Mouse (Mus musculus) ovary, adult 18-20 months (tissue): Measurements from ENCODE around the gene Arhgap33.
A peak's percentile ranks its signal among the peaks of the same experiment; 100 is the strongest.
"Not testable (repeated sequence)": the region's sequence is repeated elsewhere in the genome, so short reads cannot be mapped to it uniquely, and the experiment has no call there.

Experiments used
- DNase-seq: peaks from one replicate; pipeline ENCODE4 v3.0.0; 2022; ENCODE audit warnings: low spot score, mixed read lengths

Gene Arhgap33

DNA sequence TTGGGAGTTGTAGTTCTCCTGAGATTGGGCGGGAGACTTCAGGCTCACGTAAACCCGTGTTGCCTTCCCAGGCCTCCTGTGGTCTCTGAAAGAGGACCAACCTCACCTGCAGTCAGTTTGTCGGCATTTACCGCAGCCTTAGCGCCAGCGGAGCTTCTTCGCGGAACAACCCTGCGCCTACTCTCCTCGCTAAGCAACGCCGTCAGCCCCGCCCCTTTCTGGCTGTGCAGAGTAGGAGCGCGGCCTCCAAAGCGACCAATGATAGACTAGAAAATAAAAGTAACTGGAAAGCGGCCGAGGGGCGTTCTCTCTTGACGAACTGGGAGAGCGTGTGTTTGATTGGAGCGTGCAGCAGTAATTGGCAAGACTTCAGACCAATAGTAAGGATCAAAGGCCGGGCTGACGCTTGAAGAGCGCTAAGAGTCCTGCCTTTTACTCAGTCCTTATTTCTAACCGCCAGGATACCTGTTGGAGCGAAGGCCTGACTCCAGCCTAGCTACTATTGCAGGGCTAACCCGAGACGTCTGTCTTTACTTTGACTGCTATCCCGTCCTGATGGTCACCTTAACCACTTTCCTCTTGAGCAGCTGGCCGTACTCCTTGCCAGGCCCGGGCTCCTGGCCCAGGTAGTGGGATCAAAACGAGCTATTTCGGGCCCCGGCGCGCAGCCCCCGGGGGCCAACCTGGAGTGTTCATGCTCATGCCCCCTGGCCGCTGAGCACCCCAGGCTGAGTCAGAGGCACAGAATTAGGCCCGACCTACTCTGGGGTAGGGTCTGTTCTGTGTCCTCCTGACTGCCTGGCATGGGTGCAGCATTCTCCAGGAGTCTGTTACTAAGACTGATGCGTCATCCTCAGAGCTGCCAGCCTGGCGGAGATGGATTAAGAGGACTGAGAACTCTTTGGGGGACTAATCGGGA, 17.5 kb upstream of the Arhgap33 start, which contains the start of the genes Hspb6 and Proser3:
Gene Hspb6, plus strand, starts transcription at position 77 of the 919 bp plus-strand sequence.
Gene Proser3, minus strand, starts transcription at position 198 of the 919 bp plus-strand sequence.
- DNase-seq, result peak; percentile 96

- DNase-seq, result no peak
These were observed 16.7 kb upstream of the Arhgap33 start for GRCm38 (mm10) chr7:30551445-30552101.

GRCm38 (mm10) chr7:30550603-30551002, 15.7 kb upstream of the Arhgap33 start:
- DNase-seq, result no peak

DNA sequence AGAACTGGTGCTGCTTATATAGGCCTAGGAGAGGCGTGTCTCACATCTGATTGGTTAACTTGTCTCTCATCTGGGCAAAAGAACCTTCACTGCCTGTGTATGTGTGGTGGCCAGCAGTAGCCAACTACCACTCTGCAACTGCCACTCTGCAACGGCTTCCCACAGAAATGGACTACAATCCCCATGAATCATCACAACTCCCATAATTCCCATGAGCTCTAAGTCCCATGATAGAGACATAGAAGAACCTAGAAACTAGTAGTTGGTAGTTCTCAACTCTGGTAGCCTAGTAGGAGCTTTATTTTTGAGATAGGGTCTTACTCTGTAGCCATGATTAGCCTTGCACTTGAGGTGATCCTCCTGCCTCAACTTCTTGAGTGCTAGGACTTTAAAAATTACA, 15.0 kb upstream of the Arhgap33 start:
- DNase-seq, result no peak

DNA sequence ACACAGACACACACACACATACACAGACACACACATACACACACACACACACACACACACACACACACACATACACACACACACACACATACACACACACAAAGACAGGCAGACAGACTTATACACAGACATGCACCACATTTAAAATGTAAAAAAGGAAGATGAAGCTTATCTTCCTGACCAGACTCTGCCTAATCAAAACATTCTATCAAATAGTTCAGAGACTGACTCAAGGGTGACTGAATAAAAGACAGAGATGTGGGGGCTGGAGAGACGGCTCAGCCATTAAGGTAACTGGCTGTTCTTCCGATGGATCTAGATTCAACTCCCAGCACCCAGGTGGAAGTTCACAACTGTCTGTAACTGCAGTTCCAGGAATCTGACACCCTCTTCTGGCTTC, 9.5 kb upstream of the Arhgap33 start:
- DNase-seq, result no peak

DNA sequence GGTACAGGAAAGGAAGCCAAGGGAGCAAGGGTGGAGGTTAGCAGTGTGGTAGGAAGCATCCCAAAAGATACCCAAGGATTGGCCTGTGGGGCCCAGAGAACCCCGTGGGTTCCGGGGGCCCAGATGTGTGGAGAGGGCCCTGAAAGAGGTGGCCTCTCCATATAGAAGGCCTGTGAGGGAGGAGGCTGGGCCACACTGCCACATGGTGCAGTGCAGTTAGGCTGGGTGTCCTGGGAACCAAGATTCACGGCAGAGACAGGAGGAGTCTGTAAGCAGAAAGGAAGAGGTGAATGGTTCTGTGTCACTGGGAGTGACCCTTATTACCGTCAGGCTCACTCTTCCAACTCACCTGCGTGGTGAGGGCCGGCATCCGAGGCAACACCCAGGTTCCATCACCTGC, 5.7 kb upstream of the Arhgap33 start:
- no peak for DNase-seq

- no peak for DNase-seq
These were observed 773 bp downstream of the Arhgap33 start for GRCm38 (mm10) chr7:30533941-30534632.

GRCm38 (mm10) chr7:30532931-30533330, 1.9 kb downstream of the Arhgap33 start:
- DNase-seq, result no peak

DNA sequence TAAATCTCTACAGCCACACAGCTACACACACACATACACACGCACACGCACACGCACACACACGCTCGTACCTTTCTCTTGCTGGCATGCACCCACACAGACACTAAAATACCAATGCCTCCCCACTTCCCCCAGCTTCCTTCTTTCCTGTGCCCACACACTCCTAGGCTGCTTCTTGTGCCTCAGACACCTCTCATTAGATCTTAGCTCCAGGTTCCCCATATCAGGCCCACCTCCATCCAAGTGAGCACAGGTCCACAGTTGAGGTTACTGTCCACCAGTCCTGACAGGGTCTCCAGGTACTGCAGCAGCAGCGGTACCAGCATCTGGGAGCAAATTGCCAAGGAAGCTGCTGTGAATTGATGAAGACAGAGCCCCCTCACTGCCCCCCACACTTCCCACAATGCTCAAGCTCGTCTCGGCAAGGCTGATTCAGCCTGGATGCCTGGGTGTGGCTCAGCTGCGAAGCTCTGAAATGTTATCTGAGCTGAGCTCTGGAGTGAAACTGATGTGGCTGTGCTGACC, 3.5 kb downstream of the Arhgap33 start:
- no peak for DNase-seq

DNA sequence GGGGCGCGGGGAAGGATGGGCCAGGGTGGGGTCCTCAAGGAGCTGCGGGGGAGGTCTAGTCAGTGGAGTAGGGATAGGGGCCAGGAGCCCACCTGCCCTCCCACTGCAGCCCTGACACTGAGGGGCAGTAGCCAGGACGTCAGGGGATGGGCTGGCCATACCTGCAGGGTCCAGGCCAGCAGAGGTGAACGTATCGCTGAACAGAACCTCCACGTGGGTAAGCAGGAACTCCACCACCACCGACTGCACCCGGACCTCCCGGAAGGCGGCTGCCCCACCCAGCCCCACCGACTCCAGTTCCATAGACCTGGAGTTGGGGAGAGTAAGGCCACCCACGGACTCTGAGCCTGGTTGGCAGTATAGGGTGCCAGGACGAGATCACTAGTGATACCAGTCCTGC, 7.9 kb downstream of the Arhgap33 start:
- no peak for DNase-seq

GRCm38 (mm10) chr7:30526399-30526798, 8.5 kb downstream of the Arhgap33 start:
- DNase-seq, result no peak

DNA sequence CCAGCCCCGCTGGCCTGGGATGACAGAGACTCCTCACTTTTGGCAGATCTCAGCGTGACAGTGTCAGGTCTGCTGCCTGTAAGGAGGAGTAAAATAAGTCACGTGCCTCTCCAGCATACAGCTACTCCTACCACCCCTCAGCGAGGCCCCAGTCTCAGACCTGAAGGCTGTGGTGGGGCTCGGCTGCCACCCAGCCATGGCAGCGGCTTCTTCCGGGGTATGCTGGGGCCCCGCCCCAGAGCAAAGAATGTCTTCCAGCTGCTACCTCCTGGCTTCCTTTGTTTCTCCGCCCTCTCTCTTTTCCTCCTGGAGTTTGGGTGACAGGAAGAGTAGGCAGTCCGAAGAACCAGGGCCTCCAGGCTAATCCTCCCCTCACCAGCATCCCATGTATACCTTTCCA, 8.9 kb downstream of the Arhgap33 start:
- DNase-seq, result no peak

DNA sequence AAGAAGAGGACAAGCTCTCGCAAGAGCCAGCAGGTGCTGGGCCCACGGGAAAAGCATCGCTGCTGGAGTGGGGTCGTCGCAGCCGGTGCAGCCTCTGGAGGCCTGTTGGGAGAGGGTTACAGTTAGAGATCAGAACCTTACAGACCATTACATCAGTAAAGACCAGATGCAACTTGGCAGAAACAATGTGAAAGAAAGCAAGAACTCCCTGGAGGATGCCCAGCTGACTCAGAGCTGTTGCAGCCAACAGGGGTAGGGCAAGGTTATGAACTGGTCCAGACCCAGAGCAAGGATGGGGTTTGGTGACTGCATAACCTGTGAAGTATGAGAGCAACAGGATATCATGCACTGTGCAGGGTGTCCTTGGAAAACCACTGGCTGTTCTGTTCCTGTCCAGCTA, 10.4 kb downstream of the Arhgap33 start:
- no peak for DNase-seq

- no peak for DNase-seq
These were observed 12.0 kb downstream of the Arhgap33 start for GRCm38 (mm10) chr7:30522871-30523270.

DNA sequence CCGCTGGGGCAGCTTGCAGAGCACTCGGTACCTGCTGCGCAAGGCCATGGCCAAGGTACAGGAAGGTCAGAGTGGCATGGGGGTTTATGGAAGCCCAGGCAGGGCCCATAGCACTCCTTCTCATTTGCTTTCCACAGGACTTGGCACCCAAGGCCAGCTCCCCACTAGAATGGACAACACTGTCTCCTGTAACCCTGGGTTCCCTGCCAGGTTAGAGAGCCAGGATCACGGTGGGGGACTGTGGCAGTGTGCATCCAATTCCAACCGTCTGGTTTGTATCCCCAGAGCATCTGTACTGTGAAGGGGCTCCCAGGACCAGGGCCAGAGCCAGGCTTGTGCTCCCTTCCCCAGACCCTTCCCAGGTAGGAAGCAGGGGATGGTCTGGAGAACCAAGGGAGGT, 14.0 kb downstream of the Arhgap33 start:
- no peak for DNase-seq

DNA sequence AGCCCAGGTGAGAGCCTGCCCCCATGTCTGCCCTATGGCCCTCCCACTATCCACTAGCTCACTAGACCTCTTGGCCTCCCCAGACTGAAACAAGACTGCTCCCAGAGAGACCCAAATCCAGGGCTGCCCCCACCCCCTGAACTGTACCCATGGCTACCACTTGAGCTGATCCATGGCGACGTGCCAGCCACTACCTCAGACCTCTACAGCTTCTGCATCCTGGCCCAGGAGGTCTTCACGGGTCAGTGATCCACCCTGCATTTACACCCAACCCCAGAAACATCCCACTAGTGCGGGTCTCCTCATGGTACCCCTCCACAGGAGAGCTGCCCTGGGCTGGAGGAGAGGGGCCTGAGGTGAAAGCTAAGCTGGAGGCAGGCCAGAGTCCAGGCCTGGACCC, 14.5 kb downstream of the Arhgap33 start:
- no peak for DNase-seq

DNA sequence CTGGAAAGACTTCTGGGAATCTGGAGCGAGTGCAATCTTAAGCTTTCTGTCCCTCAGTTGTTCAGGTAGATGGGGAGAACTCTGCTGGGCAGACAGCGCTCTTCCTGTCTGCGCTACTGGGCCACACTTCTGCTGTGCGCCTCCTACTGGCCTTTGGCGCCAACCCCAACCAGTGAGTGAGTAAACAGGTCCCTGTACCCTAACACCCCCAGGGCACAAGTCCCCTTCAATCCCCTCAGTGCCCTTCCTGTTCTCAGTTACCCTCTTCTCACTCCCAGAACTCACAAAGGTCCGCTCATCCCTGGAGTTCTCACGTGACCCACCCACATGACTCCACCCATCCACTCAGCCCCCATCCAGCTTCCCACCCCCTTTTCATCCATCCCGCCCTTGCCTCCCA, 16.5 kb downstream of the Arhgap33 start:
- no peak for DNase-seq

GRCm38 (mm10) chr7:30515003-30515760, 19.7 kb downstream of the Arhgap33 start:
- DNase-seq, result no peak

GRCm38 (mm10) chr7:30508061-30508460, 26.8 kb downstream of the Arhgap33 start:
- no peak for DNase-seq

DNA sequence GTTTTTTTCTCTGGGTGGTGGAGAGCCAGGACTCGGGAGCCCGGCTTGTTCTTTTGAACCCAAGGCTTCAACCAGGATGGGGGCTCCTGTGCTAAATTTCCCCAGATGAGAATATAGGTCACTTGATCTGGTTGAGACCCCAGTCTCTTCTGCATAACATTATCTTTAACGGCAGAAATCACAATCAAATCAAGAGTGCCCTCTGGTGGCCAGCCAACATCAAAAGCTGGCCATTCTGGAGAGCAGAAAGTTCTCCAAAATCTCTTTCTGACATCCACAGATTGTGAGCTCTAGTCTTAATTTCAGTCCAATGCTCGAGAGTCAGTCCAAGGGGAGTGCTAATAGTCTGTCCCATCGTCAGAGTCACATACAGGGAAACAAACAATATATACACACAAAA, 33.7 kb downstream of the Arhgap33 start:
- DNase-seq, result not testable (repeated sequence)

DNA sequence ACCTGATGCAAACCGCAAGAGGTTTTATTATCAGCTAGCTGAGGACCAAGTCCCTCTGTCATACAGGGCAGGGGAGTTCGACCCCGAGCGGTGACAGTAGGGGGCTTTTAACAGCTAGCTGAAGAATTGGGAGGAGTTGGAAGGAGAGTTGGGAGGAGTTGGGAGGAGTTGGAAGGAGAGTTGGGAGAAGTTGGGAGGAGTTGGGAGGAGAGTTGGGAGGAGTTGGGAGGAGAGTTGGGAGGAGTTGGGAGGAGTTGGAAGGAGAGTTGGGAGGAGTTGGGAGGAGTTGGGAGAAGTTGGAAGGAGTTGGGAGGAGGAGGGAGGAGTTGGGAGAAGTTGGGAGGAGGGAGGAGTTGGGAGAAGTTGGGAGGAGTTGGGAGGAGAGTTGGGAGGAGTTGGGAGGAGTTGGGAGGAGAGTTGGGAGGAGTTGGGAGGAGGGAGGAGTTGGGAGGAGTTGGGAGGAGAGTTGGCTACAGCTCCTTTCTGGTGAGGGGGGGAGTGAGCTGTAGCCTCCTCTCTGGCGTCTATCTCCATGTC, 39.3 kb downstream of the Arhgap33 start:
- DNase-seq, result peak; percentile 40
